ENCODE assay signal across 20 mouse cellular contexts in genomic region chr6:25443681-25444080, GRCm38 (mm10).
DNase-seq lines count a peak whose midpoint lies in the region; ATAC-seq lines count a peak whose summit lies in the region.
"Had no signal": no experiment of that assay in that cellular context is flagged by ENCODE, and none has a peak within 500 bp of the region (broad histone marks: within the 10 kb centered on the region; RNA-seq: fewer than 3 reads in every experiment).

No protein-coding gene starts in this region.

- no peak overlapping the region for H3K9ac ChIP-seq in midbrain, embryonic 15.5 days
- no peak overlapping the region for H3K9ac ChIP-seq in midbrain, embryonic 14.5 days (replicated peaks; ENCODE audit: low read length)
- no peak overlapping the region for H3K9ac ChIP-seq in forebrain, embryonic 16.5 days (replicated peaks; ENCODE audit: low read depth, low read length)
- H3K9ac ChIP-seq: heart, embryonic 13.5 days; hindbrain, embryonic 15.5 days; liver, embryonic 15.5 days; stomach, embryonic 15.5 days had no signal

- no peaks in the 10 kb centered on the region for H3K27me3 ChIP-seq in midbrain, embryonic 15.5 days (replicated peaks)
- no peaks in the 10 kb centered on the region for H3K27me3 ChIP-seq in midbrain, embryonic 14.5 days (ENCODE audit: control insufficient read depth, insufficient read depth, low read length)
- H3K27me3 ChIP-seq in forebrain, embryonic 16.5 days (replicated peaks; ENCODE audit: control insufficient read depth, insufficient read depth, low read length): no peaks in the 10 kb centered on the region
- H3K27me3 ChIP-seq: heart, embryonic 13.5 days; hindbrain, embryonic 15.5 days; liver, embryonic 15.5 days; Patski; stomach, embryonic 15.5 days had no signal

- H3K27ac ChIP-seq in midbrain, embryonic 15.5 days: no peak overlapping the region
- no peak overlapping the region for H3K27ac ChIP-seq in midbrain, embryonic 14.5 days (replicated peaks; ENCODE audit: low read depth, low read length)
- no peak overlapping the region for H3K27ac ChIP-seq in forebrain, embryonic 16.5 days (ENCODE audit: low read length)
- H3K27ac ChIP-seq: heart, embryonic 13.5 days; hindbrain, embryonic 15.5 days; liver, embryonic 15.5 days; stomach, embryonic 15.5 days had no signal

- no peaks in the 10 kb centered on the region for H3K36me3 ChIP-seq in midbrain, embryonic 15.5 days (replicated peaks)
- no peaks in the 10 kb centered on the region for H3K36me3 ChIP-seq in midbrain, embryonic 14.5 days (ENCODE audit: control insufficient read depth, insufficient read depth, low read length)
- no peaks in the 10 kb centered on the region for H3K36me3 ChIP-seq in forebrain, embryonic 16.5 days (ENCODE audit: control insufficient read depth, insufficient read depth)
- H3K36me3 ChIP-seq: heart, embryonic 13.5 days; hindbrain, embryonic 15.5 days; liver, embryonic 15.5 days; stomach, embryonic 15.5 days had no signal

- no peak overlapping the region for H3K4me2 ChIP-seq in midbrain, embryonic 15.5 days
- no peak overlapping the region for H3K4me2 ChIP-seq in midbrain, embryonic 14.5 days (ENCODE audit: low read length)
- H3K4me2 ChIP-seq in forebrain, embryonic 16.5 days (ENCODE audit: low read length): no peak overlapping the region
- H3K4me2 ChIP-seq: heart, embryonic 13.5 days; hindbrain, embryonic 15.5 days; liver, embryonic 15.5 days; stomach, embryonic 15.5 days had no signal

- DNase-seq in frontal cortex, postnatal 14 days (ENCODE audit: low spot score in 2 of 2): no peak
- no peak for DNase-seq in midbrain, embryonic 14.5 days
- peak; percentile 21 to 76 for DNase-seq in layer of hippocampus, postnatal 14 days (ENCODE audit: low spot score in 2 of 2)
- DNase-seq in adrenal gland, postnatal 25 days: no peak
- DNase-seq: B cell, adult 2 months; cerebellum, postnatal 14 days; heart, adult 11 months; heart, postnatal 36 days; spleen, adult 18-20 months had no signal

- H3K4me3 ChIP-seq in midbrain, embryonic 15.5 days: no peak overlapping the region
- H3K4me3 ChIP-seq in midbrain, embryonic 14.5 days (replicated peaks; ENCODE audit: low read depth, low read length): no peak overlapping the region
- H3K4me3 ChIP-seq in forebrain, embryonic 16.5 days (replicated peaks; ENCODE audit: low read length): no peak overlapping the region
- H3K4me3 ChIP-seq: heart, embryonic 13.5 days; hindbrain, embryonic 15.5 days; liver, embryonic 15.5 days; stomach, embryonic 15.5 days had no signal

- H3K4me1 ChIP-seq in midbrain, embryonic 15.5 days: no peaks in the 10 kb centered on the region
- H3K4me1 ChIP-seq in midbrain, embryonic 14.5 days (ENCODE audit: control insufficient read depth, insufficient read depth, low read length): no peaks in the 10 kb centered on the region
- H3K4me1 ChIP-seq in forebrain, embryonic 16.5 days (replicated peaks; ENCODE audit: control insufficient read depth, insufficient read depth, low read length): no peaks in the 10 kb centered on the region
- H3K4me1 ChIP-seq: heart, embryonic 13.5 days; hindbrain, embryonic 15.5 days; liver, embryonic 15.5 days; stomach, embryonic 15.5 days had no signal

- whole genome bisulfite sequencing in midbrain, embryonic 15.5 days: 68% methylated on average over 1 of the region's 1 CpGs
- 78% methylated on average over 1 of the region's 1 CpGs for WGBS in midbrain, embryonic 14.5 days
- WGBS in forebrain, embryonic 16.5 days: 76% methylated on average over 1 of the region's 1 CpGs

- H3K9me3 ChIP-seq in midbrain, embryonic 15.5 days: no peaks in the 10 kb centered on the region
- H3K9me3 ChIP-seq in midbrain, embryonic 14.5 days (ENCODE audit: control insufficient read depth, low read length): no peaks in the 10 kb centered on the region
- H3K9me3 ChIP-seq in forebrain, embryonic 16.5 days (ENCODE audit: control insufficient read depth, low read length): no peaks in the 10 kb centered on the region
- H3K9me3 ChIP-seq: heart, embryonic 13.5 days; hindbrain, embryonic 15.5 days; liver, embryonic 15.5 days; stomach, embryonic 15.5 days had no signal

- peak; percentile 27; the same call in 1 of the 2 replicates for ATAC-seq in frontal cortex, adult (ENCODE audit: low TSS enrichment)
- 0 out of 2 replicates have a peak, but pooled peaks have one; percentile 45 for ATAC-seq in midbrain, embryonic 15.5 days (replicated peaks)
- ATAC-seq in midbrain, embryonic 14.5 days (ENCODE audit: low FRiP score, low TSS enrichment): no peak
- ATAC-seq in forebrain, embryonic 16.5 days: peak; percentile 58; the same call in 1 of the 2 replicates
- ATAC-seq: activated CD4-positive, CD25-positive, alpha-beta regulatory T cell, adult 4 months; intestine, embryonic 16.5 days; lung, postnatal 0 days; Patski had no signal

Comparison
In these comparisons a context has a peak if more than half of its experiments do, and no peak if none do; other contexts are left out.
1. DNase-seq: peak in layer of hippocampus, postnatal 14 days (2 of 2); none in frontal cortex, postnatal 14 days (0 of 2), midbrain, embryonic 14.5 days (single experiment) and adrenal gland, postnatal 25 days (single experiment).